Comparison of ENCODE assay signal across 34 mouse cellular contexts in genomic region chr8:74822288-74822687, GRCm38 (mm10). TPM values are rescaled to one million over a fixed set of nuclear protein-coding genes. Genes with fewer than 3 reads are reported as not detected.
A peak's percentile ranks its signal among the peaks of the same experiment; 100 is the strongest.
DNase-seq lines count a peak whose midpoint lies in the region; ATAC-seq and TF ChIP-seq lines count a peak whose summit lies in the region.
"Had no signal": no experiment of that assay in that cellular context is flagged by ENCODE, and none has a peak within 500 bp of the region (broad histone marks: within the 10 kb centered on the region; RNA-seq: fewer than 3 reads in every experiment).

No protein-coding gene starts in this region.

- H3K9me3 ChIP-seq in intestine, embryonic 14.5 days (ENCODE audit: control insufficient read depth, low read length), result no peaks in the 10 kb centered on the region
- no peaks in the 10 kb centered on the region for H3K9me3 ChIP-seq in intestine, postnatal 0 days (ENCODE audit: control insufficient read depth)
- H3K9me3 ChIP-seq: forebrain, embryonic 10.5 days; forebrain, embryonic 13.5 days; G1E; hindbrain, embryonic 12.5 days; hindbrain, embryonic 15.5 days; intestine, embryonic 15.5 days had no signal

- H3K4me2 ChIP-seq in intestine, embryonic 14.5 days (ENCODE audit: low read length), result no peak overlapping the region
- no peak overlapping the region for H3K4me2 ChIP-seq in intestine, postnatal 0 days (replicated peaks; ENCODE audit: low read depth)
- H3K4me2 ChIP-seq: forebrain, embryonic 13.5 days; heart, embryonic 11.5 days; hindbrain, embryonic 12.5 days; hindbrain, embryonic 15.5 days; intestine, embryonic 15.5 days had no signal

- ATAC-seq in intestine, embryonic 14.5 days (replicated peaks; ENCODE audit: low FRiP score, low TSS enrichment, low read depth), result no peak
- ATAC-seq in intestine, postnatal 0 days, result no peak
- ATAC-seq: forebrain, embryonic 13.5 days; forebrain, embryonic 16.5 days; intestine, embryonic 15.5 days; Patski had no signal

- no peak overlapping the region for H3K27ac ChIP-seq in intestine, embryonic 14.5 days (ENCODE audit: low read depth)
- no peak overlapping the region for H3K27ac ChIP-seq in intestine, postnatal 0 days (ENCODE audit: low read depth, low read length)
- H3K27ac ChIP-seq: forebrain, embryonic 10.5 days; forebrain, embryonic 13.5 days; hindbrain, embryonic 12.5 days; hindbrain, embryonic 15.5 days; intestine, embryonic 15.5 days had no signal

- TF ChIP-seq CTCF in intestine, postnatal 0 days (IDR thresholded peaks at IDR 0.05; ENCODE audit: low read depth), result no peak

- H3K4me1 ChIP-seq in intestine, embryonic 14.5 days (replicated peaks; ENCODE audit: control insufficient read depth, insufficient read depth, low read length), result no peaks in the 10 kb centered on the region
- no peaks in the 10 kb centered on the region for H3K4me1 ChIP-seq in intestine, postnatal 0 days (replicated peaks; ENCODE audit: control insufficient read depth, insufficient read depth, low read length)
- H3K4me1 ChIP-seq: forebrain, embryonic 13.5 days; hindbrain, embryonic 12.5 days; hindbrain, embryonic 15.5 days; intestine, embryonic 15.5 days had no signal

- intact Hi-C loops in left cerebral cortex, postnatal 4 days (cut with DNase I), result no loop called here

- H3K4me3 ChIP-seq in intestine, embryonic 14.5 days (ENCODE audit: low read depth, low read length), result no peak overlapping the region
- H3K4me3 ChIP-seq in intestine, postnatal 0 days (ENCODE audit: low read depth, low read length), result no peak overlapping the region
- H3K4me3 ChIP-seq: forebrain, embryonic 10.5 days; forebrain, embryonic 13.5 days; hindbrain, embryonic 12.5 days; hindbrain, embryonic 15.5 days; intestine, embryonic 15.5 days had no signal

- H3K36me3 ChIP-seq in intestine, embryonic 14.5 days (ENCODE audit: control insufficient read depth, insufficient read depth, low read length), result no peaks in the 10 kb centered on the region
- H3K36me3 ChIP-seq in intestine, postnatal 0 days (ENCODE audit: control insufficient read depth, insufficient read depth), result no peaks in the 10 kb centered on the region
- H3K36me3 ChIP-seq: forebrain, embryonic 10.5 days; G1E; hindbrain, embryonic 12.5 days; hindbrain, embryonic 15.5 days; intestine, embryonic 15.5 days had no signal

- DNase-seq in intestine, embryonic 14.5 days (ENCODE audit: low spot score), result peak; percentile 2
- DNase-seq in ES-CJ7 (ENCODE audit: low read depth, low spot score), result peak; percentile 88
- DNase-seq in WW6 (ENCODE audit: low read depth, low spot score), result peak; percentile 24
- no peak for DNase-seq in left cerebral cortex, postnatal 4 days
- DNase-seq in lung, postnatal 14 days, result no peak
- DNase-seq: adrenal gland, postnatal 10 days; adrenal gland, postnatal 36 days; B cell, adult 2 months; cerebellum, adult 11 months; cerebellum, adult 2 months; cerebellum, adult 9-11 months; cerebellum, postnatal 25 days; embryo, embryonic 11 days; gastrocnemius, postnatal 14 days; kidney, adult 18-20 months had no signal

- H3K27me3 ChIP-seq in intestine, embryonic 14.5 days (replicated peaks; ENCODE audit: control insufficient read depth, insufficient read depth, low read length), result no peaks in the 10 kb centered on the region
- no peaks in the 10 kb centered on the region for H3K27me3 ChIP-seq in intestine, postnatal 0 days (replicated peaks; ENCODE audit: control insufficient read depth, insufficient read depth, low read length)
- H3K27me3 ChIP-seq: forebrain, embryonic 13.5 days; hindbrain, embryonic 12.5 days; hindbrain, embryonic 15.5 days; intestine, embryonic 15.5 days had no signal

- no peak overlapping the region for H3K9ac ChIP-seq in intestine, embryonic 14.5 days (ENCODE audit: low read length)
- H3K9ac ChIP-seq in intestine, postnatal 0 days (ENCODE audit: low read depth, low read length), result no peak overlapping the region
- H3K9ac ChIP-seq: forebrain, embryonic 13.5 days; hindbrain, embryonic 12.5 days; hindbrain, embryonic 15.5 days; intestine, embryonic 15.5 days had no signal

RNA-seq across cellular contexts. Expression of gene Isx, which starts 50.7 kb away (rescaled TPM):
- 86.3 and 90.8 TPM in 2 replicates for polyA plus RNA-seq in intestine, embryonic 14.5 days (2014; fragmentation: Nextera tagmentation; extraction: Ambion mirVana)
- 69.9 and 77.0 TPM in 2 replicates for polyA plus RNA-seq in intestine, postnatal 0 days (2015; fragmentation: Nextera tagmentation; extraction: Ambion mirVana)
- total RNA-seq in left cerebral cortex, postnatal 4 days (2021), result not detected
- total RNA-seq: adrenal gland, adult 18-20 months; adrenal gland, postnatal 36 days; CH12.LX; common myeloid progenitor, adult 5-6 weeks; gastrocnemius, adult 18-20 months; gastrocnemius, postnatal 14 days; gastrocnemius, postnatal 4 days; heart, adult 8-10 months; hematopoietic stem cell, adult 5-6 weeks had no signal
- polyA plus RNA-seq: cerebellum, adult 2 months; embryonic facial prominence, embryonic 11.5 days; embryonic facial prominence, embryonic 14.5 days; forebrain, embryonic 10.5 days; forebrain, embryonic 13.5 days; forebrain, embryonic 16.5 days; G1E; heart, embryonic 11.5 days; hindbrain, embryonic 12.5 days; hindbrain, embryonic 15.5 days; Patski had no signal

Comparison
In these comparisons a context has a peak if more than half of its experiments do, and no peak if none do; other contexts are left out.
1. DNase-seq: peak in intestine, embryonic 14.5 days (single experiment), ES-CJ7 (single experiment) and WW6 (single experiment); none in left cerebral cortex, postnatal 4 days (single experiment) and lung, postnatal 14 days (single experiment).